ENCODE assay signal across 21 mouse cellular contexts in the genomic region with DNA sequence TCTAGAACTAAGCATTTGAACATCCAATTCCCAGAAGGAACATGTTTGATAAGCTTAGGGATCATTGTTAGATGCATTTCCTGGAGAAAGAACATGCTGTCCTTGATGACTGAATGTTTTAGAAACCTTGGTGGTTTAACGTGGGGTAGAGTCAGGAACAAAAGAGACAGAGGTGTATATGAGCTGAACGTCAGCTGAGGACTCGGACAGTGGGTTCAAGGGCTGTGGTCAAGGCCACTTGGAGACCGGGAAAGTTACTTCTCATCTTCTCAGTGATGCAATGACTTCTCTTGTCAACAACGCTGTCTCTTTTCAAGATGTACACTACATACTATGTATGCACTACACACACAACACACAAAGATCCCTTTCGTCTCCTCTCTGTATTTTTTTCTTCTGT. TPM values are rescaled to one million over a fixed set of nuclear protein-coding genes. Genes with fewer than 3 reads are reported as not detected.
DNase-seq lines count a peak whose midpoint lies in the region; ATAC-seq and TF ChIP-seq lines count a peak whose summit lies in the region.
"Had no signal": no experiment of that assay in that cellular context is flagged by ENCODE, and none has a peak within 500 bp of the region (broad histone marks: within the 10 kb centered on the region; RNA-seq: fewer than 3 reads in every experiment).

No protein-coding gene starts in this region.

- H3K9ac ChIP-seq in lung, postnatal 0 days (replicated peaks; ENCODE audit: low read depth), result no peak overlapping the region
- H3K9ac ChIP-seq: embryonic facial prominence, embryonic 12.5 days; forebrain, embryonic 13.5 days; forebrain, embryonic 15.5 days; forebrain, postnatal 0 days had no signal

- no peak for TF ChIP-seq CTCF in layer of hippocampus, adult 2 months (conservative IDR thresholded peaks at IDR 0.05)
- TF ChIP-seq CTCF in lung, postnatal 0 days (IDR thresholded peaks at IDR 0.05), result no peak

- TF ChIP-seq EP300 in lung, postnatal 0 days (IDR thresholded peaks at IDR 0.05), result peak; percentile 81

- no peaks in the 10 kb centered on the region for H3K27me3 ChIP-seq in lung, postnatal 0 days (replicated peaks; ENCODE audit: insufficient read depth, low read length)
- H3K27me3 ChIP-seq: embryonic facial prominence, embryonic 12.5 days; forebrain, embryonic 13.5 days; forebrain, embryonic 15.5 days had no signal

- peaks cover 2% of the 10 kb centered on the region; the same call in 1 of the 2 replicates for H3K4me1 ChIP-seq in lung, postnatal 0 days (ENCODE audit: insufficient read depth, low read depth, low read length)

- no peak for ATAC-seq in lung, postnatal 0 days
- ATAC-seq: forebrain, embryonic 13.5 days; forebrain, embryonic 15.5 days; forebrain, postnatal 0 days had no signal

- peak; percentile 33 for DNase-seq in adrenal gland, adult 2 months
- DNase-seq in adrenal gland, postnatal 25 days, result no peak
- no peak for DNase-seq in layer of hippocampus, adult 2 months (ENCODE audit: low spot score in 2 of 2)
- DNase-seq in layer of hippocampus, adult 11-12 months (ENCODE audit: low spot score), result no peak
- no peak for DNase-seq in lung, postnatal 0 days (ENCODE audit: low spot score)
- DNase-seq in lung, postnatal 14 days, result no peak
- peak; percentile 26 for DNase-seq in testis, postnatal 14 days (ENCODE audit: low spot score)
- DNase-seq in cerebellum, adult 11 months, result no peak
- DNase-seq: adrenal gland, adult 8-10 months; adrenal gland, postnatal 14 days; cerebellum, adult 11-12 months; cerebellum, adult 2 months; cerebellum, adult 9-10 months; cerebellum, postnatal 10 days; cerebellum, postnatal 25 days; forebrain, postnatal 0 days had no signal

- H3K27ac ChIP-seq in layer of hippocampus, adult 2 months, result peak overlapping the region; percentile 91
- no peak overlapping the region for H3K27ac ChIP-seq in lung, postnatal 0 days (ENCODE audit: low read length)
- H3K27ac ChIP-seq: embryonic facial prominence, embryonic 10.5 days; embryonic facial prominence, embryonic 12.5 days had no signal

- H3K4me2 ChIP-seq in lung, postnatal 0 days (replicated peaks; ENCODE audit: low read depth, low read length), result no peak overlapping the region
- H3K4me2 ChIP-seq: embryonic facial prominence, embryonic 12.5 days; forebrain, embryonic 13.5 days; forebrain, embryonic 15.5 days had no signal

- WGBS in lung, postnatal 0 days, result 76% methylated on average over 6 of the region's 6 CpGs

- H3K4me3 ChIP-seq in layer of hippocampus, adult 2 months, result no peak overlapping the region
- H3K4me3 ChIP-seq in lung, postnatal 0 days (ENCODE audit: low read depth, low read length), result no peak overlapping the region
- H3K4me3 ChIP-seq: embryonic facial prominence, embryonic 10.5 days; embryonic facial prominence, embryonic 12.5 days; forebrain, embryonic 13.5 days; forebrain, embryonic 15.5 days had no signal

- no peaks in the 10 kb centered on the region for H3K36me3 ChIP-seq in lung, postnatal 0 days (ENCODE audit: insufficient read depth, low read length)
- H3K36me3 ChIP-seq: embryonic facial prominence, embryonic 10.5 days; embryonic facial prominence, embryonic 12.5 days; forebrain, embryonic 15.5 days had no signal

- no peaks in the 10 kb centered on the region for H3K9me3 ChIP-seq in lung, postnatal 0 days (ENCODE audit: low read length)
- H3K9me3 ChIP-seq: embryonic facial prominence, embryonic 10.5 days; embryonic facial prominence, embryonic 12.5 days; forebrain, embryonic 13.5 days; forebrain, embryonic 15.5 days had no signal

RNA-seq across cellular contexts. Expression of gene Fam13c, which starts 46.4 kb away (rescaled TPM):
- total RNA-seq in adrenal gland, adult 2 months (2021), result 10 to 100 TPM; 12.8 to 27.5 TPM
- 5.7 and 6.0 TPM in 2 replicates for polyA plus RNA-seq in adrenal gland, adult 2 months (2012; rRNA removed)
- 16.9 and 17.5 TPM in 2 replicates for total RNA-seq in adrenal gland, postnatal 25 days (2021)
- total RNA-seq in layer of hippocampus, adult 2 months (2021), result 10 to 100 TPM; 83.7 to 85.8 TPM
- polyA plus RNA-seq in lung, postnatal 0 days (2015; fragmentation: Nextera tagmentation; extraction: Ambion mirVana), result 6.8 and 7.5 TPM in 2 replicates
- total RNA-seq: MEL had no signal

Comparison
In these comparisons a context has a peak if more than half of its experiments do, and no peak if none do; other contexts are left out.
1. DNase-seq: peak in adrenal gland, adult 2 months (single experiment) and testis, postnatal 14 days (single experiment); none in adrenal gland, postnatal 25 days (single experiment), layer of hippocampus, adult 2 months (0 of 2), layer of hippocampus, adult 11-12 months (single experiment), lung, postnatal 0 days (single experiment), lung, postnatal 14 days (single experiment) and cerebellum, adult 11 months (single experiment).